Mouse (Mus musculus): ENCODE results near the gene Gm16253.

DNA sequence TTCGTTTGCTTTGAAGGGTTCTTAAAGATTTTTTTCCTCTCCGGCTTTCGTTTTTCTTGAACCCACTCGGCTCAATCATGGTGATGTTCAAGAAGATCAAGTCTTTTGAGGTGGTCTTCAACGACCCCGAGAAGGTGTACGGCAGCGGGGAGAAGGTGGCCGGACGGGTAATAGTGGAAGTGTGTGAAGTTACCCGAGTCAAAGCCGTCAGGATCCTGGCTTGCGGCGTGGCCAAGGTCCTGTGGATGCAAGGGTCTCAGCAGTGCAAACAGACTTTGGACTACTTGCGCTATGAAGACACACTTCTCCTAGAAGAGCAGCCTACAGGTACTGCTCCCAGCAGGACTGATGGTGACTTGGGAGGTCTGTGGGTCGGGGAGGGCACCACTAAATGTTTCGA is 18.6 kb upstream of the Gm16253 start:
- TF ChIP-seq CTCF (IDR thresholded peaks at IDR 0.05; ENCODE audit: low read depth, low read length), result no peak
- no peak for TF ChIP-seq POLR2A (IDR thresholded peaks at IDR 0.05; ENCODE audit: borderline replicate concordance, low read depth, low read length)

All from bone marrow macrophage, adult 2 months (primary cell).